Mouse (Mus musculus): Measurements from ENCODE around the gene Ext2. TPM values are rescaled to one million over a fixed set of nuclear protein-coding genes. Genes with fewer than 3 reads are reported as not detected.

Gene Ext2
- polyA plus RNA-seq, 1 experiment from 2014 or later = 114 TPM

DNA sequence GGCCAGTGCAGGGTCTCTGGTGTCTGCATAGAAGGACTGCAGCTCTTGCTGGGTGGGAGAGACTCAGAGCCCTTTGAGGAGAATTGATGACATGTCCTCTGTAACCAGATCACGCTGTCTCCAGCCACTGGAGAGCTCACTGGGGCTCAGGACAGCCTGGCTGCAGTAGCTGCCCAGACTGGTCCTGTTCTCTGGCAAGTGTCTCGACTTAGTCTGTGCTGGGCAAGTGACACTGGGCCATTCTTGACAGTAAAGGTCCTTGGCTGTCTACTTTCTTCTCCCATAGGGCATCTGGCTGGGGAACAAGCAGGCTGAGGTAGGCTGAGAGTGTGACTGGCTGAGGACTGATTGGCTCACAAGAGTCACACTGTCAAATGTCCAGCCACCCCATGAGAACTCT lies 123.0 kb downstream of the Ext2 start:
- Histone ChIP-seq H3K27me3 (no peaks in the 10 kb centered on the region), H3K4me1 (peaks cover 27% of the 10 kb centered on the region), H3K27ac (no peak overlapping the region), H3K9me3 (no peaks in the 10 kb centered on the region), H3K4me3 (no peak overlapping the region), H3K4me2 (no peak overlapping the region), H3K36me3 (peaks cover 28% of the 10 kb centered on the region), H3K9ac (no peak overlapping the region)
- 67% methylated on average over 2 of the region's 2 CpGs for WGBS
- ATAC-seq (ENCODE audit: insufficient number of reproducible peaks, low FRiP score, low TSS enrichment, low read depth) = no peak

GRCm38 (mm10) chr2:93696181-93696641 lies 126.2 kb downstream of the Ext2 start:
- Histone ChIP-seq H3K27ac (no peak overlapping the region), H3K4me1 (peaks cover 21% of the 10 kb centered on the region), H3K9ac (no peak overlapping the region), H3K4me3 (no peak overlapping the region), H3K27me3 (no peaks in the 10 kb centered on the region), H3K9me3 (no peaks in the 10 kb centered on the region), H3K36me3 (peaks cover 15% of the 10 kb centered on the region; the same call in 1 of the 2 replicates), H3K4me2 (0 out of 2 replicates have a peak overlapping the region, but pooled peaks have one; percentile 10)
- WGBS = 33% methylated on average over 10 of the region's 10 CpGs
- ATAC-seq (ENCODE audit: insufficient number of reproducible peaks, low FRiP score, low TSS enrichment, low read depth) = no peak

- no peak overlapping the region for H3K4me2 ChIP-seq
Observed at GRCm38 (mm10) chr2:93693101-93693500, 129.3 kb downstream of the Ext2 start.

GRCm38 (mm10) chr2:93690064-93690930 lies 132.1 kb downstream of the Ext2 start:
- no peak for ATAC-seq (ENCODE audit: insufficient number of reproducible peaks, low FRiP score, low TSS enrichment, low read depth)

More at GRCm38 (mm10) chr2:93693101-93693500, 129.3 kb downstream of the Ext2 start:
- Histone ChIP-seq H3K9ac (no peak overlapping the region), H3K27ac (no peak overlapping the region; the same call in 1 of the 2 replicates), H3K9me3 (no peaks in the 10 kb centered on the region), H3K36me3 (peaks cover 5% of the 10 kb centered on the region; the same call in 1 of the 2 replicates), H3K4me1 (peaks cover 31% of the 10 kb centered on the region), H3K4me3 (no peak overlapping the region), H3K27me3 (no peaks in the 10 kb centered on the region)
- no peak for ATAC-seq (ENCODE audit: insufficient number of reproducible peaks, low FRiP score, low TSS enrichment, low read depth)
- WGBS = 61% methylated on average over 4 of the region's 4 CpGs

GRCm38 (mm10) chr2:93683674-93684073 lies 138.7 kb downstream of the Ext2 start:
- H3K27ac ChIP-seq = no peak overlapping the region
- peaks cover 17% of the 10 kb centered on the region for H3K4me1 ChIP-seq
- H3K27me3 ChIP-seq = no peaks in the 10 kb centered on the region
- H3K9me3 ChIP-seq = no peaks in the 10 kb centered on the region
- H3K9ac ChIP-seq = no peak overlapping the region
- 65% methylated on average over 8 of the region's 8 CpGs for WGBS
- no peaks in the 10 kb centered on the region for H3K36me3 ChIP-seq
- H3K4me3 ChIP-seq = no peak overlapping the region
- ATAC-seq (ENCODE audit: insufficient number of reproducible peaks, low FRiP score, low TSS enrichment, low read depth) = no peak
- H3K4me2 ChIP-seq = no peak overlapping the region

More at GRCm38 (mm10) chr2:93690064-93690930, 132.1 kb downstream of the Ext2 start:
- Histone ChIP-seq H3K27me3 (no peaks in the 10 kb centered on the region), H3K27ac (no peak overlapping the region), H3K36me3 (no peaks in the 10 kb centered on the region), H3K9me3 (no peaks in the 10 kb centered on the region), H3K4me1 (peaks cover 13% of the 10 kb centered on the region), H3K4me3 (no peak overlapping the region), H3K9ac (no peak overlapping the region), H3K4me2 (no peak overlapping the region)
- 63% methylated on average over 9 of the region's 9 CpGs for WGBS

- no peak overlapping the region for H3K4me3 ChIP-seq
- no peaks in the 10 kb centered on the region for H3K9me3 ChIP-seq
- no peak overlapping the region for H3K27ac ChIP-seq
- 85% methylated on average over 7 of the region's 7 CpGs for WGBS
- H3K4me2 ChIP-seq = no peak overlapping the region
- no peak overlapping the region for H3K9ac ChIP-seq
- H3K4me1 ChIP-seq = peaks cover 17% of the 10 kb centered on the region
- H3K27me3 ChIP-seq = no peaks in the 10 kb centered on the region
- H3K36me3 ChIP-seq = no peaks in the 10 kb centered on the region
- ATAC-seq (ENCODE audit: insufficient number of reproducible peaks, low FRiP score, low TSS enrichment, low read depth) = no peak
Observed at GRCm38 (mm10) chr2:93682601-93683202, 139.7 kb downstream of the Ext2 start.

DNA sequence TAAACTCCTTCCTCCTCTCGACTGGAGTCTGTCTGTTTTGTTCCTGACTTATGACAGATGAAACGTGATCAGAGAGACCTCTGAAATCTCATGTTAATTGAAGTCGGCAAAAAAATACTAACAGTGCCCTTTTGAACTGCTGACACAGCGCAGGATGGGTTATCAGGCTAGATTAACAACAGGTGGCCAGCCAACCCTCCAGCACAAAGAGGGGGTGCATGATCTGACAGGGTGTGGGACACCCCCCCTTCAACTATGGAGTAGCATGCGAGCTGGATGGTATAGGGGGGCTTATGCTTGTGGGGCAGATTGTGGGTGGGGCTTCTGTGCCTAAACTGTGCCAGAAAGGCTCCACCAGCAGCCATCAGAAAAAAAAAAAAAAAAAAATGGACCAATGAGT lies 141.0 kb downstream of the Ext2 start:
- ATAC-seq (ENCODE audit: insufficient number of reproducible peaks, low FRiP score, low TSS enrichment, low read depth) = no peak
- Histone ChIP-seq H3K9ac (no peak overlapping the region), H3K4me3 (no peak overlapping the region), H3K9me3 (no peaks in the 10 kb centered on the region), H3K36me3 (no peaks in the 10 kb centered on the region), H3K4me1 (peaks cover 17% of the 10 kb centered on the region), H3K27ac (no peak overlapping the region), H3K27me3 (no peaks in the 10 kb centered on the region), H3K4me2 (no peak overlapping the region)
- WGBS = 29% methylated on average over 5 of the region's 5 CpGs

DNA sequence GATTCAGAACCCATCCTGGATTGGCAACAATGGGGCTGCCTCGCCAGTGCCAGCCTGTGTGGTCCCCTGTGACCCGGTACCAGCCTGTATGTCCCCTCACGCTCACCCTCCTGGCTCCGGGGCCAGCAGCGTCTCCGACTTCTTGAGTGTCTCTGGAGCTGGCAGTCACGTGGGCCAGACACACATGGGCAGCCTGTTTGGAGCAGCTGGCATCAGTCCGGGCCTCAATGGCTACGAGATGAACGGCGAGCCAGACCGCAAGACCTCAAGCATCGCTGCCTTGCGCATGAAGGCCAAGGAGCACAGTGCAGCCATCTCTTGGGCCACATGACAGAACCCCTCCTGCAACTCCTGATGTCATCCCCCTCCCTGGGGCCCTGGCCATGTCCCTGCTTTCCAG lies 145.1 kb downstream of the Ext2 start:
- no peak overlapping the region for H3K4me2 ChIP-seq
- no peak overlapping the region for H3K27ac ChIP-seq
- no peak overlapping the region for H3K4me3 ChIP-seq
- H3K9me3 ChIP-seq = no peaks in the 10 kb centered on the region
- H3K4me1 ChIP-seq = peaks cover 21% of the 10 kb centered on the region
- H3K9ac ChIP-seq = no peak overlapping the region
- WGBS = 93% methylated on average over 14 of the region's 14 CpGs
- no peaks in the 10 kb centered on the region for H3K36me3 ChIP-seq
- ATAC-seq (ENCODE audit: insufficient number of reproducible peaks, low FRiP score, low TSS enrichment, low read depth) = no peak
- H3K27me3 ChIP-seq = no peaks in the 10 kb centered on the region

GRCm38 (mm10) chr2:93671573-93672184 lies 150.7 kb downstream of the Ext2 start:
- 65% methylated on average over 15 of the region's 15 CpGs for WGBS
- no peak overlapping the region for H3K4me2 ChIP-seq
- H3K9ac ChIP-seq = no peak overlapping the region
- H3K9me3 ChIP-seq = no peaks in the 10 kb centered on the region
- ATAC-seq (ENCODE audit: insufficient number of reproducible peaks, low FRiP score, low TSS enrichment, low read depth) = 0 out of 2 replicates have a peak, but pooled peaks have one; percentile 8
- H3K4me3 ChIP-seq = no peak overlapping the region
- peaks cover 4% of the 10 kb centered on the region; the same call in 1 of the 2 replicates for H3K4me1 ChIP-seq
- H3K27me3 ChIP-seq = no peaks in the 10 kb centered on the region
- no peak overlapping the region for H3K27ac ChIP-seq
- no peaks in the 10 kb centered on the region for H3K36me3 ChIP-seq

- WGBS = 39% methylated on average over 3 of the region's 3 CpGs
- H3K4me3 ChIP-seq = no peak overlapping the region
- ATAC-seq (ENCODE audit: insufficient number of reproducible peaks, low FRiP score, low TSS enrichment, low read depth) = no peak
- no peaks in the 10 kb centered on the region for H3K36me3 ChIP-seq
- no peaks in the 10 kb centered on the region for H3K9me3 ChIP-seq
- peaks cover 9% of the 10 kb centered on the region; the same call in 1 of the 2 replicates for H3K4me1 ChIP-seq
- H3K4me2 ChIP-seq = no peak overlapping the region
- no peak overlapping the region for H3K9ac ChIP-seq
- no peak overlapping the region for H3K27ac ChIP-seq
- H3K27me3 ChIP-seq = no peaks in the 10 kb centered on the region
Observed at GRCm38 (mm10) chr2:93666146-93666858, 156.1 kb downstream of the Ext2 start.

DNA sequence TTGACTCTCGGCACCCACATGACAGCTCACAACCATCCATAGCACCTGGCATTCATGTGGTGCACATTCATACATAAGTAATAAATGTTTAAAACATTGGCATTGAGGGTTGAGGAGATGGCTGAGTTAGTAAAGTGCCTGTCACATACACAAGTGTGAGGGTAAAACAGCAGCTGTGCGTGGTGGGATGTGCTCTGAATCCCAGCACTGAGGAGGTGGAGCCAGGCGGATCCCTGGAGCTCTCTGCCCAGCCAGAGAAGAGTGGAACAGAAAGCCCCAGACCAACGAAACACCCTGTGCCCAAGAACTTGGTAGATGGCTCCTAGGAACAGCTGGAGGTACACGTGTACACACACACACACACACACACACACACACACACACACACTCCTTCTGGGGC lies 156.9 kb downstream of the Ext2 start:
- peaks cover 9% of the 10 kb centered on the region; the same call in 1 of the 2 replicates for H3K4me1 ChIP-seq
- no peak overlapping the region for H3K9ac ChIP-seq
- WGBS = 89% methylated on average over 4 of the region's 5 CpGs
- ATAC-seq (ENCODE audit: insufficient number of reproducible peaks, low FRiP score, low TSS enrichment, low read depth) = no peak
- no peaks in the 10 kb centered on the region for H3K36me3 ChIP-seq
- H3K4me3 ChIP-seq = no peak overlapping the region
- no peak overlapping the region for H3K4me2 ChIP-seq
- no peaks in the 10 kb centered on the region for H3K9me3 ChIP-seq
- H3K27me3 ChIP-seq = no peaks in the 10 kb centered on the region
- no peak overlapping the region for H3K27ac ChIP-seq
